Mouse (Mus musculus): ENCODE data around the gene Tmem120b.

The Tmem120b gene
- long read RNA-seq, experiment 1, partial matches to known transcripts = 1 of 4 reads
- long read RNA-seq, experiment 1, other reads (novel, unspliced or antisense) = 1 of 4 reads
- long read RNA-seq, experiment 2, partial matches to known transcripts = 0 of 4 reads
- long read RNA-seq, experiment 2, other reads (novel, unspliced or antisense) = 0 of 4 reads

GRCm38 (mm10) chr5:123068115-123068514 is at the start of gene Tmem120b:
TSS of gene Tmem120b (plus strand) at chr5:123068415.
- intact Hi-C loops (cut with DNase I) = no loop called here

GRCm38 (mm10) chr5:123019336-123020016 is 48.7 kb upstream of the Tmem120b start:
- intact Hi-C loops (cut with DNase I) = loop anchor here (10.0 kb wide), 1 partner anchor 95 kb away; no protein-coding TSS in a partner anchor

DNA sequence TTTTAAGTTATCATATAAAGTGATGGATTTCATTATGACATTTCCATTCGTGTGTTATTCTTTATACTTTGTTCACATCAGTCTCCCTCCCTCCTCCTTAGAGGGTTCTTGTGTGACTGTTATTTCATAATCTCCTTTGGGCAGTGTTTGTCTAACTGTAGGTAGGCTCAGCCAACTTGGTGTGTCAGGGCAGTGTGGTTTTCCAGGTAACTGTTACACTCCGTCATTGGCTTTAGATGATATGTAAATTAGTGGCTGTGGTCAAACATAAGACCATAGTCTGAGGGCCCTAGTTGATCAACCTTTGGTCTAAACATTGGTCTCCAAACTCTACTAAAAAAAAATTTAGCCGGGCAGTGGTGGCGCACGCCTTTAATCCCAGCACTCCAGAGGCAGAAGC is 47.8 kb upstream of the Tmem120b start:
- intact Hi-C loops (cut with DNase I) = no loop called here

- intact Hi-C loops (cut with DNase I) = no loop called here
Measured at GRCm38 (mm10) chr5:123021438-123021837, 46.8 kb upstream of the Tmem120b start.

DNA sequence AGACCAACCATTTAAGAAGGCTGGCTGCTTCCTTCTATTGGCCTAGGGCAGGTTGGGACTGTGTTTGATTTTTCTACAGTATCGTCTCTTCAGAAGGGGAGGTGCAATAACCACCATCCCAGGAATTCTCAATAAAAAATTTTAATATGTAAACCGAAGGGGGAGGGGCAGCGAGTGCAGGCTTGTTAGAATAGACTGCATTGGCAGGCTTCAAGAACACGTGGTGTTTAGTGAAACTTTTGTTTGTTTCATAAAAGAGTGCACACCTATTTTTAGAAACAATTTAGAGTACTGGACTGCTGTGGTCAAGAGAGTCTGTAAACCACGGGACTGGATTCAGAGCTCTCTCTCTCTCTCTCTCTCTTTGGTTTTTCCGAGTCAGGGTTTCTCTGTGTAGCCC is 45.2 kb upstream of the Tmem120b start:
- intact Hi-C loops (cut with DNase I) = no loop called here

DNA sequence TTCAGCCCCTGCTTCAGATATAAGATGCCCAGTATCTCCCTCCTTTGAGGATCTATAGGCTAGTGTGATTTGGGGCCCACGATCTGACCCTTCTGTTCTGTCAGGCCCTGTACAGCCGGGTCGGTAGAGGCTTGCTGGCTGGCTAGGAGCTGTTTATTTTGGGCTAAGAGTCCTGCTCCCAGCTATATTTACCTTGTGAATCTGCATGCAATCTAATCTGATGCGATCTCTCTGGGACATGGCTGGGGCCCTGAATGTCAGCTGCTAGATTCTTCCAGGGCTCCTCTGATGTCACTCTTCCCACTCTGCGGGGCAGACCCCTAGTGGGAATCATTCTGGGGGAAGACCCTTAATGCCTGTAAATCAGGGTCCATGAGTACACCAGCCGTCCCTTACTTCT is 43.9 kb upstream of the Tmem120b start:
- intact Hi-C loops (cut with DNase I) = no loop called here

GRCm38 (mm10) chr5:123024965-123025573 is 43.1 kb upstream of the Tmem120b start:
- intact Hi-C loops (cut with DNase I) = no loop called here

DNA sequence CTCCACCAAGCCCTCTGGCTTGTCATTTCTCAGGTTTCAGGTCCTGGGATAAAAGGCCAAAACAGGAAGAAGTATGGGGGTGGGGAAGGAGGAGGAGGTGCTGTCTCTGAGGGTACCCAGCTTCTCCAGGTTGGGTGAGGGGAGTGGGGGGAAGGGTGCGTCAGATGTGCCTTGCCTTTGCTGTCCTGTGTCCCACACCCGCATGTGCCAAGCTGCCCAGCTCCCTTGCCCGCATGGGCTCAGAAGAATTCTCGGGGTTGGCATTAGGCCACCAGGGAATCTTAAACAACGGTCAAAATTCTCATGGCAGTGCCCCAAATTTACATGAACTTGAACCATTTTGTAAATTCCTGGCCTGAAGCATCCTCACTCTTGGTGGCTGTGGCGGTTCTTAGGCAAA is 41.8 kb upstream of the Tmem120b start:
- intact Hi-C loops (cut with DNase I) = no loop called here

DNA sequence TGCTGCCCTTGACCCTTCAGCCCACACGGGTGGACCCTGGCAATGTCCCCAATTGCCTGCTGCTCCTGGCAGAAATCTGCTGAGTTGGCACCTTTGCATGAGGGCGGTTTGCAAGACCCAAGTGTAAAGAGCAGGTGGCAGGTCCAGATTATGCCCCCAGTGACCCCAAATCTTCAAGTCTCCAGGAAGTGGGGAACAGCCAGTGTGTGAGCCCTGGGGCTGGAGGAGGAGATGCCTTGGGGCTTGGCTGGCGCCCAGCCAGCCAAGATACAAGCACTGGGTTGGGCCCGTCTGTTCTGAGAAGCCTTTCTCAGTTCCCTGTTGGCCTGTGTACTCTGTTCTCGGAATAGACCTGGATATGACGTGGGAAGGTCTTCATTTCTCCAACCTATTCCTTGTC is 40.8 kb upstream of the Tmem120b start:
- intact Hi-C loops (cut with DNase I) = no loop called here

DNA sequence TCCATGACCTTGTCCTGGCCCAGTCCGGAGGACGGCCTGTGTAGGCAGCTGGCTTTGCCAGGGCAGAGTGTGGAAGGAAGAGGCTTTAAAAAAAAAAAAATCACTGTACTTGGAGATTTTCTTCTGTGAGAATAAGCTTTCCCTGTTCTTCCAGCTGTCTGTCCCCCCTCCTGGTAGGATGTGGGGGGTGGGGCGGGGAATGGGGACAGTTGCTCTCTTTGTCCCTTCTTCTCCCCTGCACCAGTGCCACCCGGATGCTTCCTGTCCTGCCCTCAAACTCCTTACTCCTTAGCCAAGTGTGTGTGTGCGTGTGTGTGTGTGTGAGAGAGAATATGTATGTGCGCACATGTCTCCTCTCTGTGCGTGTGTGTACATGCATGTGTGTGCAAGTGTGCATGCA is 38.5 kb upstream of the Tmem120b start:
- intact Hi-C loops (cut with DNase I) = no loop called here

DNA sequence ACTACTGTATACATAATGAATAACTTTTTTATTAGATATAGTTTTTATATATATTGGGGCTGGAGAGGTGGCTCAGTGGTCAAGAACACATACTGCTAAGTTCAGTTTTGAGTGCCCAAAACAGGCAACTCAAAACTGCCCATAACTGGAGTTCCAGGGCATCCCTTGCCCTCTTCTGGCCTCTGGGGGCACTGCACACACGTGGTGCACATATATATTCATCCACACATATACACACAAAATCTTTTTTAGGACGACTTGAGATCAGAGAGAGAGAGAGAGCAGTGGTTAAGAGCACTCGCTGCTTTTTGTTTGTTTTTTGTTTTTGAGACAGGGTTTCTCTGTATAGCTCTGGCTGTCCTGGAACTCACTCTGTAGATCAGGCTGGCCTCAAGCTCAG is 36.9 kb upstream of the Tmem120b start:
- intact Hi-C loops (cut with DNase I) = no loop called here

GRCm38 (mm10) chr5:123033646-123034160 is 34.5 kb upstream of the Tmem120b start:
- intact Hi-C loops (cut with DNase I) = no loop called here

- intact Hi-C loops (cut with DNase I) = no loop called here
Measured at GRCm38 (mm10) chr5:123035089-123035488, 33.1 kb upstream of the Tmem120b start.

- intact Hi-C loops (cut with DNase I) = no loop called here
Measured at GRCm38 (mm10) chr5:123035564-123035963, 32.7 kb upstream of the Tmem120b start.

DNA sequence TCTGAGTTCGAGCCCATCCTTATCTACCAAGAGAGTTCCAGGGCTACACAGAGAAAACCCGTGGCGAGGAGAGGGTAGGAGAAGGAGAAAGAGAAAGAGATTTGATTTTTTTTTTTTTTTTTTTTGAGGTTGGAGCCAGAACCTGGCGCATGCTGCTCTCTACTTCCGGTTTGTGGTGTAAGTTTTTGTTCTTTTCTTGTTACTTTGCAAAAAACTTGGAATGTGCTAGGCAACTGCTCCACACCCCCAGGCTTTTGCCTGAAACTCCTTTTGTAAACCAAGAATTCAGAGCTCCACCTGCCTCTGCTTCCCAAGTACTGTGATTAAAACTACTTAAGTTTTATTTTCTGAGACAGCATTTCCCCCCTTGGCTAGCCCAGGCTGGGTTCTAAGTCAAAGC is 30.1 kb upstream of the Tmem120b start:
- intact Hi-C loops (cut with DNase I) = no loop called here

DNA sequence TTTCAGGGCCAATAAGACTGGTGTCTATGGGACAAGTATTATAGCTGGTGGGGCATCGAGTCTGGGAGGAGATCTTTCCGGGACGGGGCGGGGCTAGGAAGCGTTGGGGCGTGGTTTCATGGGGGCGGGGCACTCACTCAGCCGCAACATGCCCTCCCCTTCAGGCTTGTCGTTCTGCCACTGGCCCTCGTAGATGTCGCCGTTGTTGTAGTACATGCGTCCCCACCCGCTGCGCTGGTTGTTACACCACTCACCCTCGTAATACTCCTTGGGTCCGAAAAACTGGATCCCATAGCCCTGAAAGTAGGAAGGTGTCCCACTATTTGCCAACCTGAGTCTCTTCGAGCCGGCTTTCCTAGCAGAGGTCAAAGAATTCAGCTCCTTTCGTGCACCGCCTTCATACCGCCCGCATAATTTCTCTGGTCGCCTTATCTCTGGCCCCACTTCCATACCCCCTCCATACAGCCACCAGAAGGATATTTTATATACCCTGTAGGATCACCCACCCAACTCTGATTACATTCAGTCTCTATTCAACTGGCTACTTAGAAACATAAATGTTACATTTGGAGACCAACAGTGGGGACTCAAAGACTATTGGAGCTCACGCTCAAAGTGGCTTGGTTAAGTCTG is 29.0 kb upstream of the Tmem120b start:
- intact Hi-C loops (cut with DNase I) = no loop called here

- intact Hi-C loops (cut with DNase I) = no loop called here
Measured at GRCm38 (mm10) chr5:123040796-123041195, 27.4 kb upstream of the Tmem120b start.

- intact Hi-C loops (cut with DNase I) = loop anchor here (2.0 kb wide), 1 partner anchor 75 kb away; no protein-coding TSS in a partner anchor
Measured at GRCm38 (mm10) chr5:123043856-123044255, 24.4 kb upstream of the Tmem120b start.

- intact Hi-C loops (cut with DNase I) = loop anchor here (2.0 to 5.0 kb wide), 3 partner anchors 31 to 118 kb away; partner anchors contain the start of gene Orai1
Measured at GRCm38 (mm10) chr5:123045561-123046295, 22.5 kb upstream of the Tmem120b start.

GRCm38 (mm10) chr5:123046916-123047315 is 21.3 kb upstream of the Tmem120b start, which contains the start of gene Morn3:
TSS of gene Morn3 (minus strand) at chr5:123047016.
- intact Hi-C loops (cut with DNase I) = loop anchor here (2.0 to 5.0 kb wide), 2 partner anchors 32 to 120 kb away; partner anchors contain the start of gene Orai1

GRCm38 (mm10) chr5:123049271-123049670 is 18.9 kb upstream of the Tmem120b start:
- intact Hi-C loops (cut with DNase I) = loop anchor here (5.0 kb wide), 1 partner anchor 122 kb away; no protein-coding TSS in a partner anchor

Measured in adrenal gland (tissue).